Mouse (Mus musculus) heart, postnatal 25 days (tissue): Measurements from ENCODE around the gene Wfdc1. TPM values are rescaled to one million over a fixed set of nuclear protein-coding genes. Genes with fewer than 3 reads are reported as not detected.

Experiments used
- DNase-seq: peaks from one replicate; pipeline ENCODE4 v3.0.0; 2022; ENCODE audit warnings: low spot score
- intact Hi-C: fragments of 180-260 bp; cut with DNase I; formaldehyde crosslinking; loops from one replicate; pipeline ENCODE4 v1.15.1; 2025
- total RNA-seq, 2 experiments: library from RNA; stranded (reverse); gene quantifications; 2 replicates each; pipeline ENCODE4 v1.2.3; 2021

The Wfdc1 gene
- total RNA-seq, 2 experiments from 2014 or later: 45.5 to 49.2 TPM

DNA sequence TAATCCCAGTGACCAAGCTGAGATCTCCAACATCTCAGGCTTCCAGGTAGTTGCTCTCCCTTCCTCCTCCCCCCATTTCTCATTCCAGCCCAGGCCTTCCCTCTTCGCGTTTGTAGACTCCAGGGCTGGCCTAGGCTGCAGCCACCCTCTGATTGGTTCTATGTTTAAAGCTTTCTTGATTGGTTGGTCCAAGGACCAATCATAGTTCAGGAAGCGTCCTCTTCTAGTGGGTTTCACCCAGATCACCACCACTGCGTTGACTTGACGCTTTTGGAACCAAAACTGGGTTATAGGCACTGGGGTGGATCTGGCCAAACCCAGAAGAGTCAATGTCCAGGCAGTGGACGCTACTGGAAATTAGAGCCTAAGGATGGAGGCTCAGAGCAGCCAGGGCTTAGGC is 56.2 kb downstream of the Wfdc1 start:
- intact Hi-C loops: no loop called here
- no peak for DNase-seq

- intact Hi-C loops: no loop called here
- DNase-seq: no peak
Measured at GRCm38 (mm10) chr8:119723676-119724075, 57.5 kb downstream of the Wfdc1 start.

- DNase-seq: no peak
- intact Hi-C loops: no loop called here
Measured at GRCm38 (mm10) chr8:119724596-119724995, 58.4 kb downstream of the Wfdc1 start.

DNA sequence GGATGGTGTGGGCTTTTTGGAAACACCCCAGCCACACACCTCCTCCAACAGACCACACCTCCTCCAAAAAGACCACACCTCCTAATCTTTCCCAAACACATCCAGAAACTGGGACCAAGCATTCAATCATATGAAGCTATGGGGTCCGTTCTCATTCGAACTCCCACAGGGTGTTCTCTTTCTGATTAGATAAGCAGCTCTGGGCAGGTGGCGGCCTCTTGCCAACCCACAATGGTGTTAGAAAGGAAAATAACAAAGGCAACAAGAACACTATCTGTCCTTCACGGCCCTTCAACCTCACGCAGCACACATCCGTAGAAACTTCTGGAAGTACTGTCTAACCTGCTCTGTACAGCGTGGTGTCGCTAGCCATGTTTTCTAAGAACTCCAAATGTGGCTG is 60.9 kb downstream of the Wfdc1 start:
- no peak for DNase-seq
- intact Hi-C loops: no loop called here

DNA sequence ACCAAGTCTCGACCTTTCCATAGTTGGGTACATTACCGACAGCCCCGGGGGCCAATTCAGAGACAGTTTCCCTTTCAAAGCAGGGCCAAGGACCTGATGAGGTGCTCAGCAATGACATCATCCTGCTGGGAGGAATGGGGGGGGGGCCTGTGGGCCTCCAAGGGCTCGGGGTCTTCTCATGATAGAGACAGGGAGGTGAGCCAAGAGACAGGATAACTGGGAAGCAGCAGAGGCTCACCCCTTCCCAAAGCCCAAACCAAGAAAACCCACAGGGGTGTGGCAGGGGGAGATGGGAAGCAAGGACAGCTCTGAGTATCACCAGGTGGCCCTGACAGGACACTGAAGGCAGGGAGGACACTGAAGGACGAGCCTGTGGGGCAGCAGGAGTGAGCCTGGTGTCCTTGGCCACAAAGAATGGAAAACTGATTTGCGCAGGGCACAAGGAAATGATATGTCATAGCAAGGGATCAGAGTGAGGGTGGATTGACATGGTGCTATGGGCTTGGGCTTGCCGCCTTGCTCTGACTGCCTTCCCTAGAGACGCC is 62.3 kb downstream of the Wfdc1 start:
- intact Hi-C loops: no loop called here
- DNase-seq: no peak

DNA sequence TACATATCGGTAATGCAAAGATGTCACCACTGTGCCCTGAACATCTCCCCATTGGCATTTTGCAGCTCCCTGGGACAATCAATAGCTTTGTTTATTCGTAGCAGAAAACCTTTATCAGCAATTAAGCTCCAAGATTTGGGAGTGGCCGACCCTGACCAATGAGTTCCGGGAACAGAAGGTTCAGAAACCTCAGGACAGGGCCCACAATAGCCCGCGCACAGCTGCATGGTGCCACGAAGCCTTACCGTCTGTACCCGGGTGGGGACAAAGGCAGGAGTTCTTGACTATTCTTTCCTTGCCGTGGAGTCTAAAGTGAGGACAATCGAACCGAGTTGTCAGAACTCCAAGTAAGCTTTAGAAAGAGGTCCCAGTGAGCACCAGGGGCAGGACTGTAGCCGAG is 65.9 kb downstream of the Wfdc1 start:
- intact Hi-C loops: no loop called here
- no peak for DNase-seq

GRCm38 (mm10) chr8:119736348-119736917 is 70.3 kb downstream of the Wfdc1 start:
- DNase-seq: no peak
- intact Hi-C loops: no loop called here

GRCm38 (mm10) chr8:119737093-119737900 is 71.1 kb downstream of the Wfdc1 start:
- intact Hi-C loops: no loop called here
- no peak for DNase-seq

Other genes with a start within 250 kb of the Wfdc1 start
- gene Osgin1, start 232.2 kb upstream of the Wfdc1 start, total RNA-seq: 1 to 10 TPM; 3.1 to 5.5 TPM
- not detected for gene Necab2, start 219.6 kb upstream of the Wfdc1 start, total RNA-seq
- not detected for gene Slc38a8, start 164.7 kb upstream of the Wfdc1 start, total RNA-seq
- 10 to 100 TPM; 39.8 to 40.3 TPM for gene Mbtps1, start 107.6 kb upstream of the Wfdc1 start, total RNA-seq
- gene Hsdl1, start 91.2 kb upstream of the Wfdc1 start, total RNA-seq: 10 to 100 TPM; 18.7 to 20.1 TPM
- gene Dnaaf1, start 91.1 kb upstream of the Wfdc1 start, total RNA-seq: not detected
- gene Taf1c, start 61.1 kb upstream of the Wfdc1 start, total RNA-seq: 1 to 10 TPM; 2.9 to 4.2 TPM
- not detected for gene Adad2, start 53.6 kb upstream of the Wfdc1 start, total RNA-seq
- under 1 TPM; 0.06 to 0.16 TPM for gene Kcng4, start 30.7 kb upstream of the Wfdc1 start, total RNA-seq
- gene Atp2c2, start 33.6 kb downstream of the Wfdc1 start, total RNA-seq: not detected
- 10 to 100 TPM; 10.5 to 12.4 TPM for gene Tldc1, start 112.1 kb downstream of the Wfdc1 start, total RNA-seq
- gene Cotl1, start 174.2 kb downstream of the Wfdc1 start, total RNA-seq: 10 to 100 TPM; 17.3 to 20.2 TPM
- gene Klhl36, start 195.9 kb downstream of the Wfdc1 start, total RNA-seq: 1 to 10 TPM; 2.3 to 3.3 TPM
- gene Usp10, start 244.0 kb downstream of the Wfdc1 start, total RNA-seq: 10 to 100 TPM; 44.4 to 44.8 TPM
- 1 to 10 TPM in 1 of 2 experiments, not detected in 1; 2.7 TPM for gene Gm20388, start 244.5 kb downstream of the Wfdc1 start, total RNA-seq